Mouse (Mus musculus) testis, adult 2 months (tissue): ENCODE results near the gene Rps5.
"Not testable (repeated sequence)": the region's sequence is repeated elsewhere in the genome, so short reads cannot be mapped to it uniquely, and the experiment has no call there.

Experiments used
- CTCF ChIP-seq: fragments of 200-500 bp; IDR thresholded peaks from 2 replicates; pipeline ENCODE4 v1.5.1; 2012; ENCODE audit warnings: low read depth, mild to moderate bottlenecking, inconsistent platforms, low read length, moderate library complexity; ENCODE audit not compliant: control insufficient read depth, insufficient read depth, insufficient replicate concordance
- POLR2A ChIP-seq: fragments of 200-500 bp; IDR thresholded peaks from 2 replicates; pipeline ENCODE4 v1.6.1; 2012; ENCODE audit warnings: low read depth, mild to moderate bottlenecking, inconsistent platforms, low read length, moderate library complexity; ENCODE audit not compliant: control insufficient read depth

- TF ChIP-seq CTCF, POLR2A: not testable (repeated sequence)
Observed at GRCm38 (mm10) chr7:12937254-12937803, 15.2 kb downstream of the Rps5 start.
